Mouse (Mus musculus): ENCODE data around the gene Alg14. TPM values are rescaled to one million over a fixed set of nuclear protein-coding genes. Genes with fewer than 3 reads are reported as not detected.

Gene Alg14
- total RNA-seq, 2 experiments from 2014 or later: 12.2 to 12.7 TPM

GRCm38 (mm10) chr3:121279679-121280078, 11.9 kb upstream of the Alg14 start:
- DNase-seq: no peak

- no peak for DNase-seq
Measured at GRCm38 (mm10) chr3:121282998-121283397, 8.6 kb upstream of the Alg14 start, which contains the start of gene Tmem56. Gene Tmem56 (minus strand): TSS chr3:121283098.

GRCm38 (mm10) chr3:121285219-121285618, 6.4 kb upstream of the Alg14 start:
- DNase-seq: no peak

- DNase-seq: no peak
Measured at GRCm38 (mm10) chr3:121287151-121287550, 4.4 kb upstream of the Alg14 start.

GRCm38 (mm10) chr3:121290681-121291080, 892 bp upstream of the Alg14 start:
- no peak for DNase-seq

- no peak for DNase-seq
Measured at GRCm38 (mm10) chr3:121291225-121291559, 381 bp upstream of the Alg14 start.

GRCm38 (mm10) chr3:121294200-121294599, 2.6 kb downstream of the Alg14 start:
- DNase-seq: no peak

GRCm38 (mm10) chr3:121306641-121307040, 15.1 kb downstream of the Alg14 start:
- DNase-seq: no peak

GRCm38 (mm10) chr3:121307532-121308234, 16.1 kb downstream of the Alg14 start:
- peak; percentile 71 to 72 for DNase-seq

GRCm38 (mm10) chr3:121308935-121309334, 17.4 kb downstream of the Alg14 start:
- no peak for DNase-seq

GRCm38 (mm10) chr3:121309429-121309828, 17.9 kb downstream of the Alg14 start:
- DNase-seq: no peak

GRCm38 (mm10) chr3:121309896-121310714, 18.5 kb downstream of the Alg14 start:
- DNase-seq: no peak

GRCm38 (mm10) chr3:121312426-121312825, 20.9 kb downstream of the Alg14 start:
- no peak for DNase-seq

GRCm38 (mm10) chr3:121312979-121313378, 21.4 kb downstream of the Alg14 start:
- DNase-seq: no peak

- DNase-seq: no peak
Measured at GRCm38 (mm10) chr3:121314149-121314548, 22.6 kb downstream of the Alg14 start.

- DNase-seq: no peak
Measured at GRCm38 (mm10) chr3:121315498-121315897, 23.9 kb downstream of the Alg14 start.

GRCm38 (mm10) chr3:121319906-121320305, 28.3 kb downstream of the Alg14 start:
- DNase-seq: no peak

- DNase-seq: no peak
Measured at GRCm38 (mm10) chr3:121320896-121321295, 29.3 kb downstream of the Alg14 start.

GRCm38 (mm10) chr3:121323371-121323770, 31.8 kb downstream of the Alg14 start:
- DNase-seq: no peak

GRCm38 (mm10) chr3:121327406-121327805, 35.8 kb downstream of the Alg14 start:
- DNase-seq: no peak

GRCm38 (mm10) chr3:121329647-121330046, 38.1 kb downstream of the Alg14 start:
- DNase-seq: no peak

GRCm38 (mm10) chr3:121330244-121330646, 38.7 kb downstream of the Alg14 start:
- DNase-seq: no peak

- no peak for DNase-seq
Measured at GRCm38 (mm10) chr3:121336234-121336890, 44.8 kb downstream of the Alg14 start.
